Mouse (Mus musculus): ENCODE data around the gene Polr3h. TPM values are rescaled to one million over a fixed set of nuclear protein-coding genes. Genes with fewer than 3 reads are reported as not detected.
A peak's percentile ranks its signal among the peaks of the same experiment; 100 is the strongest.

Polr3h gene
- polyA plus RNA-seq, 1 experiment: 164 TPM

- Histone ChIP-seq H3K79me3 (ENCODE audit: low read depth) (peaks cover 45% of the 10 kb centered on the region), H3ac (ENCODE audit: control insufficient read depth, insufficient read length, low read depth) (peak overlapping the region; percentile 79), H3K27me3 (ENCODE audit: control insufficient read depth, insufficient read depth, insufficient read length) (no peaks in the 10 kb centered on the region), H3K4me3 (ENCODE audit: insufficient read depth, poor library complexity, severe bottlenecking) (peak overlapping the region; percentile 96), H3K79me2 (ENCODE audit: control insufficient read depth, insufficient read depth) (peaks cover 64% of the 10 kb centered on the region), H3K36me3 (ENCODE audit: control insufficient read depth, insufficient read depth) (peaks cover 18% of the 10 kb centered on the region)
- TF ChIP-seq USF1 (IDR thresholded peaks at IDR 0.05; ENCODE audit: low read depth) (no peak), MYOG (IDR thresholded peaks at IDR 0.05; ENCODE audit: control insufficient read depth, extremely low read depth, insufficient read length) (no peak), CEBPB (IDR thresholded peaks at IDR 0.05; ENCODE audit: low read depth) (no peak), MAX (IDR thresholded peaks at IDR 0.05) (no peak), CTCF (IDR thresholded peaks at IDR 0.05; ENCODE audit: control insufficient read depth, insufficient read depth, insufficient read length) (no peak), MYOD1 (IDR thresholded peaks at IDR 0.05; ENCODE audit: control insufficient read depth, insufficient read length, low read depth) (no peak), FOSL1 (IDR thresholded peaks at IDR 0.05; ENCODE audit: insufficient read depth, low read length, poor library complexity, severe bottlenecking) (no peak)
Measured at GRCm38 (mm10) chr15:81857724-81858116, 68.3 kb downstream of the Polr3h start.

GRCm38 (mm10) chr15:81856938-81857723 lies 68.9 kb downstream of the Polr3h start:
- TF ChIP-seq MAX (IDR thresholded peaks at IDR 0.05) (no peak), CEBPB (IDR thresholded peaks at IDR 0.05; ENCODE audit: low read depth) (no peak), FOSL1 (IDR thresholded peaks at IDR 0.05; ENCODE audit: insufficient read depth, low read length, poor library complexity, severe bottlenecking) (no peak), MYOG (IDR thresholded peaks at IDR 0.05; ENCODE audit: control insufficient read depth, extremely low read depth, insufficient read length) (no peak), MYOD1 (IDR thresholded peaks at IDR 0.05; ENCODE audit: control insufficient read depth, insufficient read length, low read depth) (no peak)
- peaks cover 70% of the 10 kb centered on the region for H3K79me2 ChIP-seq (ENCODE audit: control insufficient read depth, insufficient read depth)
- H3K4me3 ChIP-seq (ENCODE audit: insufficient read depth, poor library complexity, severe bottlenecking): peak overlapping the region; percentile 96
- H3K79me3 ChIP-seq (ENCODE audit: low read depth): peaks cover 47% of the 10 kb centered on the region
- H3K36me3 ChIP-seq (ENCODE audit: control insufficient read depth, insufficient read depth): peaks cover 24% of the 10 kb centered on the region
- peak overlapping the region; percentile 79 for H3ac ChIP-seq (ENCODE audit: control insufficient read depth, insufficient read length, low read depth)
- no peaks in the 10 kb centered on the region for H3K27me3 ChIP-seq (ENCODE audit: control insufficient read depth, insufficient read depth, insufficient read length)

- Histone ChIP-seq H3ac (ENCODE audit: control insufficient read depth, insufficient read length, low read depth) (peak overlapping the region; percentile 79), H3K4me3 (ENCODE audit: insufficient read depth, poor library complexity, severe bottlenecking) (peak overlapping the region; percentile 96), H3K79me3 (ENCODE audit: low read depth) (peaks cover 47% of the 10 kb centered on the region), H3K27me3 (ENCODE audit: control insufficient read depth, insufficient read depth, insufficient read length) (no peaks in the 10 kb centered on the region), H3K36me3 (ENCODE audit: control insufficient read depth, insufficient read depth) (peaks cover 33% of the 10 kb centered on the region), H3K79me2 (ENCODE audit: control insufficient read depth, insufficient read depth) (peaks cover 79% of the 10 kb centered on the region)
- TF ChIP-seq MYOD1 (IDR thresholded peaks at IDR 0.05; ENCODE audit: control insufficient read depth, insufficient read length, low read depth) (no peak), MAX (IDR thresholded peaks at IDR 0.05) (no peak)
Measured at GRCm38 (mm10) chr15:81856030-81856790, 69.8 kb downstream of the Polr3h start.

- Histone ChIP-seq H3K4me3 (ENCODE audit: insufficient read depth, poor library complexity, severe bottlenecking) (no peak overlapping the region), H3ac (ENCODE audit: control insufficient read depth, insufficient read length, low read depth) (no peak overlapping the region), H3K79me3 (ENCODE audit: low read depth) (peaks cover 51% of the 10 kb centered on the region), H3K36me3 (ENCODE audit: control insufficient read depth, insufficient read depth) (peaks cover 62% of the 10 kb centered on the region), H3K27me3 (ENCODE audit: control insufficient read depth, insufficient read depth, insufficient read length) (no peaks in the 10 kb centered on the region), H3K79me2 (ENCODE audit: control insufficient read depth, insufficient read depth) (peaks cover 98% of the 10 kb centered on the region)
- TF ChIP-seq MAX (IDR thresholded peaks at IDR 0.05) (no peak), CTCF (IDR thresholded peaks at IDR 0.05; ENCODE audit: control insufficient read depth, insufficient read depth, insufficient read length) (no peak), MYOG (IDR thresholded peaks at IDR 0.05; ENCODE audit: control insufficient read depth, extremely low read depth, insufficient read length) (no peak), USF1 (IDR thresholded peaks at IDR 0.05; ENCODE audit: low read depth) (no peak), CEBPB (IDR thresholded peaks at IDR 0.05; ENCODE audit: low read depth) (no peak), FOSL1 (IDR thresholded peaks at IDR 0.05; ENCODE audit: insufficient read depth, low read length, poor library complexity, severe bottlenecking) (no peak), MYOD1 (IDR thresholded peaks at IDR 0.05; ENCODE audit: control insufficient read depth, insufficient read length, low read depth) (no peak)
Measured at GRCm38 (mm10) chr15:81853081-81853480, 73.0 kb downstream of the Polr3h start.

- no peak overlapping the region for H3K4me3 ChIP-seq (ENCODE audit: insufficient read depth, poor library complexity, severe bottlenecking)
- H3K27me3 ChIP-seq (ENCODE audit: control insufficient read depth, insufficient read depth, insufficient read length): no peaks in the 10 kb centered on the region
- peaks cover 67% of the 10 kb centered on the region for H3K36me3 ChIP-seq (ENCODE audit: control insufficient read depth, insufficient read depth)
- TF ChIP-seq FOSL1 (IDR thresholded peaks at IDR 0.05; ENCODE audit: insufficient read depth, low read length, poor library complexity, severe bottlenecking) (no peak), CEBPB (IDR thresholded peaks at IDR 0.05; ENCODE audit: low read depth) (no peak), USF1 (IDR thresholded peaks at IDR 0.05; ENCODE audit: low read depth) (no peak), MYOD1 (IDR thresholded peaks at IDR 0.05; ENCODE audit: control insufficient read depth, insufficient read length, low read depth) (no peak), MYOG (IDR thresholded peaks at IDR 0.05; ENCODE audit: control insufficient read depth, extremely low read depth, insufficient read length) (no peak), CTCF (IDR thresholded peaks at IDR 0.05; ENCODE audit: control insufficient read depth, insufficient read depth, insufficient read length) (no peak), MAX (IDR thresholded peaks at IDR 0.05) (no peak)
- H3K79me3 ChIP-seq (ENCODE audit: low read depth): peaks cover 46% of the 10 kb centered on the region
- peaks cover 98% of the 10 kb centered on the region for H3K79me2 ChIP-seq (ENCODE audit: control insufficient read depth, insufficient read depth)
- H3ac ChIP-seq (ENCODE audit: control insufficient read depth, insufficient read length, low read depth): no peak overlapping the region
Measured at GRCm38 (mm10) chr15:81852411-81853000, 73.5 kb downstream of the Polr3h start.
